Mouse (Mus musculus): ENCODE results near the gene Rcsd1. TPM values are rescaled to one million over a fixed set of nuclear protein-coding genes. Genes with fewer than 3 reads are reported as not detected.
"Not testable (repeated sequence)": the region's sequence is repeated elsewhere in the genome, so short reads cannot be mapped to it uniquely, and the experiment has no call there.

The Rcsd1 gene
- total RNA-seq, 4 experiments from 2014 or later: 5.5 to 8.2 (median 7.3) TPM

- no peak for DNase-seq (ENCODE audit: low spot score in 2 of 2)
Observed at GRCm38 (mm10) chr1:165691516-165691915, 18.0 kb downstream of the Rcsd1 start.

GRCm38 (mm10) chr1:165689845-165690244 lies 19.7 kb downstream of the Rcsd1 start:
- no peak for DNase-seq (ENCODE audit: low spot score in 2 of 2)

GRCm38 (mm10) chr1:165687861-165688260 lies 21.7 kb downstream of the Rcsd1 start:
- DNase-seq (ENCODE audit: low spot score in 2 of 2): no peak

DNA sequence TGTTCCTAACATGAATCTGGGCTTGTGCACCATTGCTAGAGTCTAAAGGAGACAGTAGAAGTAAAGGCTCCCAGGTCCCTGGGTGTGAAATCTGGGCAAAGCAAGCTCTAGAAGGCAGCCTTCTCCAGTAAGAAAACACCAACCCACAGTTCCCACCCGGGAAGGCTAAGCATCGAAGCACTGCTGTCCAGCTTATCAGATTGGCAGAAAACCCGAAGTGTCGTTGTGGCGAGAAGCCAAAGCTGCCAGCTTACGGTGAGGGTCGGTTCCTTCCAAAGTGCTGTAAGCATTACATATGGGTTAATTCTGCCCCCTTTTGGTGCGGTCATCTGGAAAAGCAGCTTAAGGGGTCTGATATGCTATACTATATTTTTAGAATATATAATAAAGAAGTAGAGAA lies 22.6 kb downstream of the Rcsd1 start:
- no peak for DNase-seq (ENCODE audit: low spot score in 2 of 2)

DNA sequence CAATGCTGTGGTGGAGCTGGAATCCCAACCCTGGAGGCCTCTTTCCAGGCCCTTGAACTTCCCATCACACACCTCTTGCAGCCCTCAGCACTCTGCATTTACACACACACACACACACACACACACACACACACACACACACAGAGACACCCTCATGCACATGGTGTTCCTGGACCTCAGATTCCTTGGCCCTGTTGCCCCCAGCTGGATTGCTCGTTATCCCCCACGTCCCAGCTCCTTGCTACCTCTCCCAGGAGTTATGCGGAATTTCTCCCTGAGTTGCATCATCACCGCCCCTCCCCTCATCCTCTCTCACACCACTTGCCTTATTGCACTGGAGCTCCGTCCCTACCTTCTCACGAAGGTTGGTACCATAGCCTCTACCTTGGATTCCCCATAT lies 23.2 kb downstream of the Rcsd1 start:
- no peak for DNase-seq (ENCODE audit: low spot score in 2 of 2)

- no peak for DNase-seq (ENCODE audit: low spot score in 2 of 2)
Observed at GRCm38 (mm10) chr1:165684261-165685203, 25.0 kb downstream of the Rcsd1 start.

DNA sequence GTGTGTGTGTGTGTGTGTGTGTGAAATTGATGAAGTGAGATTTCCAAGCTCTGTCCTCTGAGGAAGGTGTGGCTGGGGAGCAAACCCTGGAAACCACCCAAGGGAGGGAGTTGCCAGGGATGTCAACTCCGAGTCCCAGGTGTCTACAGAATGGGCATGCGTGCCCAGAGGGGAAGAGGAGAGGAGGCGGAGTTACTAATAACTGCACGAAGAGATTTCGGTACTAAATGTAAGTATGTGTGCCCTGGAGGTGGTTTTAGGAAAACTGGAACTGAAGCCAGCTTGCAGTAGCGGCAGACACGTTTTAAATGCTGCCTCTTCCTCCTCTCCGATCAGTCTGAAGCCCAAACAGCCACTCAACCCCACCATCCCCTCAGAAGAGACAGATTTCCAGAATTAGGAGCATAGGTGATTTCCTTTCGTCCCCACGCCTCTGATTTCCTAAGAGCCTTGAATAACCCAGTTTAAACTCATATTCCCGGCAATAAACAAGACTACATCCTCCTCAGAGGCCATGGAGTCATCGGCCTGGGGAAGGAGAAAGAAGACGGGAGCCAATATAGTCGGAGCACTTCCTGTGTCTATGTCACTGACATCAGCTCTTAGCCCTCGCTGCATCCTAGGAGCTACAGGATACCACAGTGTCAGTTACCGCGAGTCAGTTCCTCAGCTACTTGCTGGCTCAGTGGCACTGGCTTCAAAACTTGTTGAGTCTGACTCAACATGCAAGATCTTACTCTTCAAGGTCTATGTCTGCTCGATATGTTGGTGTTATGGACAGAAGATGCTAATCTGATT lies 27.3 kb downstream of the Rcsd1 start:
- DNase-seq (ENCODE audit: low spot score in 2 of 2): no peak

GRCm38 (mm10) chr1:165681045-165681794 lies 28.3 kb downstream of the Rcsd1 start:
- DNase-seq (ENCODE audit: low spot score in 2 of 2): no peak

DNA sequence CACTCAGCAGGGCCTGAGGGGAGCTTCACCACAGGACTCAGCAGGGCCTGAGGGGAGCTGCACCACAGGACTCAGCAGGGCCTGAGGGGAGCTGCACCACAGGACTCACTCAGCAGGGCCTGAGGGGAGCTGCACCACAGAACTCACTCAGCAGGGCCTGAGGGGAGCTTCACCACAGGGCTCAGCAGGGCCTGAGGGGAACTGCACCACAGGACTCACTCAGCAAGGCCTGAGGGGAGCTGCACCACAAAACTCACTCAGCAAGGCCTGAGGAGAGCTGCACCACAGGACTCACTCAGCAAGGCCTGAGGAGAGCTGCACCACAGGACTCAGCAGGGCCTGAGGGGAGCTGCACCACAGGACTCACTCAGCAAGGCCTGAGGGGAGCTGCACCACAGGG lies 29.5 kb downstream of the Rcsd1 start:
- DNase-seq (ENCODE audit: low spot score in 2 of 2): not testable (repeated sequence)

DNA sequence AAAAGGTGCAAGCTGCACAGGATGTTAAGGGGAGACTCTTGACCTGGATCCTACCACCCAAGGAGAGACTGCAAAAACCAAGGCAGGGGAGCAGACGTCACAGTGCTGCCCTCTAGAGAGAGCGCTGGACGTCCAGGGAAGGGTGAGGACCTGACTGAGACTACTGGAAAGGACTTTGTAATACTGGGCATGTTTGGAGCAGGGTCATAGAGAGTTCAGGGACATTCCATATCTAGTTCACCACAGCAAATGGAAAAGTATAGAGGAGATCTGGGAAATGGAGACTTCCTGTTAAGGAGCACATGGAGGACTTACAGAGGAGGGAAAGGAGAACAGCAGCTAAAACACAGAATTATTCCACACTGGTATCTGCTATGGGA lies 29.9 kb downstream of the Rcsd1 start:
- no peak for DNase-seq (ENCODE audit: low spot score in 2 of 2)

- no peak for DNase-seq (ENCODE audit: low spot score in 2 of 2)
Observed at GRCm38 (mm10) chr1:165678861-165679617, 30.5 kb downstream of the Rcsd1 start.

- DNase-seq (ENCODE audit: low spot score in 2 of 2): no peak
Observed at GRCm38 (mm10) chr1:165677558-165677957, 32.0 kb downstream of the Rcsd1 start.

- DNase-seq (ENCODE audit: low spot score in 2 of 2): no peak
Observed at GRCm38 (mm10) chr1:165676993-165677392, 32.6 kb downstream of the Rcsd1 start.

GRCm38 (mm10) chr1:165675167-165675566 lies 34.4 kb downstream of the Rcsd1 start:
- DNase-seq (ENCODE audit: low spot score in 2 of 2): no peak

- DNase-seq (ENCODE audit: low spot score in 2 of 2): no peak
Observed at GRCm38 (mm10) chr1:165672355-165672754, 37.2 kb downstream of the Rcsd1 start.

DNA sequence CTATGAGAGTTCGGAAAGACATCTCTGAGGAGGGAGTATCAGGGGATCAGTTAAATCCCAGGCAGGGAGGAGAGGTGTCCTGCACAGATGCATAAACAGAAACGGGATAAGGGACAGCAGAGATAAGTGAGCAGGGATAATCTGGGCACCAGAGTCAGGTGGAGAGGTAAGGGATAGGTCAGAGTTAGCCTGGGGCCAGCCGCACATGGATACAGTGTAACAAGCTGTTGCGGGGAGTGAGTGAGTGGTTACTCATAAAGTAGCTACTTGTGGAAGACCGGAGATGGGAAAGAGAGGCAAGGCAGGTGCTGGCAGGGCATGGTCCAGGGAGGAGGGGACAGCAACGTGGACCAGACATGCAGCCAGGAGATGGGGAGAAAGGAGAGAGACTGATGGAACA lies 39.5 kb downstream of the Rcsd1 start:
- DNase-seq (ENCODE audit: low spot score in 2 of 2): no peak

- no peak for DNase-seq (ENCODE audit: low spot score in 2 of 2)
Observed at GRCm38 (mm10) chr1:165668904-165669303, 40.7 kb downstream of the Rcsd1 start.

GRCm38 (mm10) chr1:165667380-165667779 lies 42.2 kb downstream of the Rcsd1 start:
- DNase-seq (ENCODE audit: low spot score in 2 of 2): no peak

DNA sequence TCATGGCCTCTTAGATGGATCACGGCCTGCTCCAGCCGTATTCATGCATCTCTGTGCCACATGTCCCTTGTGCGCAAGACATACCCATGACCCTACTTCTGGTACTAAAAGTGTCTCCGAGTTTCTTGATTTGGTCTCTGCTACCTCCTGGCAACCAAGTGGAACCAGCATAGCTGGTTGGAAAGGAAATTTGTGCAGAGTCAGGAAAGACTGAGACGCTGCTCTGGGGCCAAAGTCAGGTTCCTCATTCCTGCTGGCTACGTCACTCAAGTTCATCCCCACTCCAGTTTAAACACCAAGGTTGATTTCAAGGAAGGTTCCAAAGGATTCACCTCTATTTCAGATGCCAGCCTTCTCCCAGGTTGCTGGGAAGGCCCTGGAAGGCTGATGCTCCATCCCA lies 42.6 kb downstream of the Rcsd1 start:
- DNase-seq (ENCODE audit: low spot score in 2 of 2): no peak

DNA sequence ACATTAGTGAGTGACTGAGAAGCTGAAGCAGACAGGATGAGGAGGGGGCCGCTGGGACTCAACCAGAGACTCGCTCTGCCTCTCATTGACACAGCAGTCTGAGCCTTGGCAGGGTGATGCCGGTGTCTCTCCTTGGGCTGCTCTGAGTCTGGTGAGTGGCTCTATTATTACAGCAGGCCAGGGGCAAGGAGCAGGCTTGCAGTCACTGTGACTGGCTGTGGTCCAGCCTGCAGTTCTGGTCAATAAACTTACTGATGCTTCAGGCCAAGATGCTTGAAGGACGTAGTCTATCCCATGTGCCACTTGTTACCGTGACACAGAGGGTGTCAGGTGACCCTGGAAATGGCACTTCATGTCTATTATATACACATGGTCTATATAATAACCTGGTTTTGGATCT lies 43.8 kb downstream of the Rcsd1 start:
- no peak for DNase-seq (ENCODE audit: low spot score in 2 of 2)

GRCm38 (mm10) chr1:165663277-165663676 lies 46.3 kb downstream of the Rcsd1 start:
- DNase-seq (ENCODE audit: low spot score in 2 of 2): no peak
